Mouse (Mus musculus): ENCODE measurements around the gene Kctd12.
A peak's percentile ranks its signal among the peaks of the same experiment; 100 is the strongest.

Gene Kctd12

DNA sequence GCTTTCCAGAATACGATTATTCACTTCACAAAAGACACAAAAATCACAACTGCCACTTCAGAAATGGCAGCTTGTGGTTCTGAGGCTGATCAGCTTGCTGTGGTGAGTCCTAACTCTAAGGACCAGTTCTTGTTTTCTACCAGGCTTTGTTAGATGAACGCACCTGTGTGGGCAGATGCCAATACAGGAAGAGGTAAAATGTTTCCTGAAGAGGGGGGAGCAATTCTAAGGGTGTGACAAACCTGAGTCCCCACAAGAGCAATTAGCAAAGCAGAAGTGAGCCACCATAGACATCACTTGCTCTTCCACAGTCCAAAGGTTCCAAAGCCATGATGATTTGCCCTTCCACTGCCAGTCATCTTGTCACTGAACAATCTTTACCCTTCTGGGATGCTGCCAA, 20.4 kb downstream of the Kctd12 start:
- DNase-seq (ENCODE audit: low read depth, low spot score): no peak

DNA sequence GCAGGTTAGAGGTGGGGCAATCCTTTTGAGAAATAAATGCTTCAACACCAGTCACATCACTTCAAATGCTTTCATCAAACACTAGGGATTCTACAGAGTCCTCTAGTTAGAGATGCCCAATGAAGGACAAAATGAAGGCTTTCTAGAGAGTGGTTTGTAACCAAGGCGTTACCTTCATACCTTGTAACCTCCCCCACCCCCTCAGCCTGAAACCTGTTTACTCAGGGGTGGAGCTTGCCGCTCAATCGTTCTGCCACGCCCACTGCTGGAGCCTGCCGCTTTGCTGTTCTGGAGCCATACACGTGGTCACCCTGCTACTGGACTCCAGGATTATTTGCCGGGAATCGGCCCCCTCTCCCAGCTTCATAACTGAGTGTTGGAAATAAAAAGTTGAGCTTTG, 28.9 kb downstream of the Kctd12 start:
- DNase-seq (ENCODE audit: low read depth, low spot score): no peak

DNA sequence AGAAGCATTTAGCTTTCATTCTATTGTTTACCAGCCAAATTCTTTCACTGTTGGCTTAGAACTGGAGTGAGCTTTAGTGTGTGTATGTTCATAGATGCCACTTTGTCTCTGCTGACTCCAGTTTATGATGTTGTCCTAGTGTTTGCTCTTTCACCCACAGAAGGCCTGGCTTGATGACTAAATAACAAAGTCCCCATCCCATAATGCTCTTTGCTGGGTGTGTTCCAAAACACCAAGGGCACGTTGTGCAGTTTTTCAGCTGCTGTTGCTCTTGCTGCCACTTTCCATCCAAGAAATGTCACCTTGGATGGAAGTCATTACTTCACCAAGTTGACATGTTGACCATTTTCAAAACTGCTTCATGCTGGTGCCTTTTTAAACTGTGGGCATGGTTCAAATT, 30.5 kb downstream of the Kctd12 start:
- DNase-seq (ENCODE audit: low read depth, low spot score): no peak

DNA sequence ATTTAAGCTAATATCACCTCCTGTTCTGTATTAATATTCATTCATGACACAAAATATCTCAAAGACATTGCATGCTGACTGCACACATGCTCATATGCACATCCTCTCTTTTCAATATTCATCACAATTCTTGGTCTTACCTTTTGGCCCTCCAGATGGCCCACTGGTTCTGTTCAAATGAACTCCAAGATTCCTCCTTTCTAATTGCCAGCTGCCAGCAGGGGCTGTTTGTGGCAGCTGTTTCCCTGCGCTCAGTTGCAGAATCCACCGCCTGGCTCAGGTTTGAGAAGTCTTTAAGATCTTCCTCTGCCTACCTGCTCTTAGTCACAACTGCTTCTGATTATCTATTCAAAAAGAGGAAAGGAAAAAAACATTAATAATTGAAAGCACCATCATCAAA, 34.6 kb downstream of the Kctd12 start:
- no peak for DNase-seq (ENCODE audit: low read depth, low spot score)

DNA sequence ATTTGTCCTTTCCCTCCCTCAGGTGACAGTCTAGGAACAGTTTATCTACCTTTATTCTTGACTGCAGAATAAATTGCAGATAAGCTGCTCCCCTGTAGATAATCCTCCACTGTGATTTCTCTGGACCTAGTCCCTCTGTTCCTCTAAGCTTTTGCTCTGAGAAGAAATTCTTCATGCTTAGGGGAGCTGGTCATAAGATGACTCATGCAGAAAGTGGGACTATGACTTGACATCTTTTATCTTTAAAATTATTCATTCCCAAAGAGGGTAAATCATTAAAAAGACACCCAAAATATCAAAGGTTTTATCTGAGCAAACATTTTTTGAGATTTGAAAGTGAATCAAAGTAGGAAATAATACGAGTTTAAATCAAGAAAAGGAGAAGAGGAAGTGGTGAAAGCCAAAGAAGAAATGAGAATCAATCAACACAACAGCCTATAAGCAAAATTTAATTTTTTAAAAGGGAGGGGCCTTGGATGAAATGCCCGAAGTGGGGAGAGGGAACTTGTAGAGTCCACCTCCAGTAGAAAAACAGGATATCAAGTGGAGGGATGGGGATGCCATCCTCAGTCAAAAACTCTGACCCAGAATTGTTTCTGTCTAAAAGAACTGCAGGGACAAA, 40.1 kb downstream of the Kctd12 start:
- no peak for DNase-seq (ENCODE audit: low read depth, low spot score)

DNA sequence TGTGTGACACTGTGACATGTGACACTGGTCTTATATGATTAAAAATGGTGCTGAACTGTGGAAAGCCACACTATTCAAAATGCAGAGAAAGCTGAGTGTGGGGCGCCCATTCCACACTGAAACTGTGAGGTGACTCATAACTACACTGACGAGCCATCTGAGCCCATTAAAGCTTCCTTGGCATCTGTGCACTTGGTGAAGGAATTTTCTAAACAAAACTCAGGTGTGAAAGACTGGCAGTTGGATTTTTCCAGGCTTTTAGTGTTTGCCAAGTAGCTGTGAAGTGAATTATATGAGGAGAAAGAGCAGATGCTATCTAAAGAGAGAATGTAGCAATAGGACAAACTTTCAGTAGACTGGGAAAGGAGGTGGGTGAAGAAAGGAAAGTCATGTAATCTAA, 47.6 kb downstream of the Kctd12 start:
- peak; percentile 81 for DNase-seq (ENCODE audit: low read depth, low spot score)

DNA sequence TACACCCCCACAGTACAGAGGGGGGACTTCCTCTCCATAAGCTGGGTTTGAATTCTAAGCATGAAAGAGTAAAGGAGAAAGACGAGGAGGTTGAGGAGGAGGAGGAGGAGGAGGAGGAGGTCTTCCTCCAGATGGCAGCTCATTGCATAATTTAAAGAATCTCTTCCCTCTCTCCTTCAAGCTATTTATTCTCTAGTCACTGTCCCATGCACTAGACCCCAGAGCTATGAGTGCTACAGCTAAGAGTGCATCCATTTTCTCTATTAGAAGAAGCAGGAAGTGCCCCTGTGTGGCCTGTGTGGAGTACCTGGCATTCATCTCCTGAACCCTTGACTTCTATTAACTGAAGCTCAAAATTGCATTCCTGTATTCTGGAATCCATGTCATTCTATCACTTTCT, 51.5 kb downstream of the Kctd12 start:
- no peak for DNase-seq (ENCODE audit: low read depth, low spot score)

DNA sequence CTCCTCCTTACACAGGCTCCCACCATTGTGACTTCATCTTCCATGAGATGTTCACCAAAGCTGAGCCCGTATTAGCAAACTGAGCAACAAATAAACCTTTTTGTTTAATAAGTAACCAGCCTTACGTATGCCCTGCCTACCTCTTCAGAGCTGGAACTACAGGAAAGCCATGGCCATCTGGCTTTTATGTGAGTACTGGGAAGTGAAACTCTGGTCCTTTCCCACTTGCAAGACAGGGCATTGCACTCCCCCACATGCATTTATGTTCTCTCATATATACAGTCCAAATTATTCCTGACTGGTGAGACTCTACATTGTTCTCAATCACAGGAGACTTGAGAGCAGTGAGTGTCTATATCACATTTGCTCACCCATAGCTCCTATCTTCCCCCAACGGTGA, 52.9 kb downstream of the Kctd12 start:
- DNase-seq (ENCODE audit: low read depth, low spot score): no peak

DNA sequence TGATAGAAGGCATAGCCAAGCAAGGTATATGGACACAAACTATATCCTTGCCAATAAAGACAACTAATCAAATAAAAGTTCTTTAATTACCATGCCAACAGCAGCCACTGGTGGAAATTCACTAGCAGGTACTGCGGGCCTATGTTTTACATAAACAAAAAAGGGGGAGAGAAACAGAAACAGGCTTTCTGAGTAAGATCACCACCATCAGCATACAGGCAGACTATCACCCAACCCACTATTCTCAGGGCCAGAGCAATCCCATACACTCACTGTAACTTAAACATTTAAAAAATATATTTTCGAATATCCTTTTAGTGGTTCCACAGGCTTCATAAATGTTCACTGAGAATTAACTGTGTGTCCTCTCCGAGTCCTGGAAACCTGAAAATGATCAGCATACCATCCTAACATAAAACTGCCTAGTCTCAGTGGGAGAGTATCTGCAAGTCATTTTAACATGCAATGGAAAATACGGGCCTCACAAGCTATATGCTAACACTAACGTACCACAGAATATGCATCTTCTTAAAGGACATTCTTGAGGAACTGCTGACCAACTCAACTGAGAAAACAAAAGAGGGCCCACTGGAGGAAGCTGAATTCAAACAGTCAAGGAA, 54.5 kb downstream of the Kctd12 start:
- no peak for DNase-seq (ENCODE audit: low read depth, low spot score)

All from telencephalon, adult 2 months (tissue).